Mouse (Mus musculus) stomach, postnatal 0 days (tissue): ENCODE results near the gene Abca17. TPM values are rescaled to one million over a fixed set of nuclear protein-coding genes. Genes with fewer than 3 reads are reported as not detected.

Experiments
- ATAC-seq: fragments of 200-750 bp; cut with Nextera tagmentation; 2 replicates; pipeline ENCODE4 v1.8.0; 2017; ENCODE audit not compliant: low FRiP score, low TSS enrichment
- DNase-seq: peaks from one replicate; pipeline ENCODE4 v3.0.0-alpha.2; 2016; ENCODE audit warnings: low spot score
- H3K27ac ChIP-seq: fragments of 300-500 bp; sonication (generic); replicated peaks from 2 replicates; pipeline ENCODE4 v1.5.1; 2014; ENCODE audit warnings: mild to moderate bottlenecking, control low read depth
- H3K27me3 ChIP-seq: fragments of 300-500 bp; sonication (generic); 2 replicates; pipeline ENCODE4 v1.6.1; 2014; ENCODE audit warnings: low read length; ENCODE audit not compliant: control insufficient read depth, insufficient read depth
- H3K36me3 ChIP-seq: fragments of 300-500 bp; sonication (generic); 2 replicates; pipeline ENCODE4 v1.6.1; 2014; ENCODE audit warnings: low read length, mixed read lengths; ENCODE audit not compliant: control insufficient read depth, insufficient read depth
- H3K4me1 ChIP-seq: fragments of 300-500 bp; sonication (generic); replicated peaks from 2 replicates; pipeline ENCODE4 v1.6.1; 2014; ENCODE audit warnings: antibody characterized with exemption; ENCODE audit not compliant: control insufficient read depth, insufficient read depth
- H3K4me2 ChIP-seq: fragments of 300-500 bp; sonication (generic); replicated peaks from 2 replicates; pipeline ENCODE4 v1.6.1; 2014; ENCODE audit warnings: low read depth, mild to moderate bottlenecking, control low read depth, moderate library complexity
- H3K4me3 ChIP-seq: fragments of 300-500 bp; sonication (generic); 2 replicates; pipeline ENCODE4 v1.5.1; 2014; ENCODE audit warnings: low read depth, low read length, control low read depth
- H3K9ac ChIP-seq: fragments of 300-500 bp; sonication (generic); 2 replicates; pipeline ENCODE4 v1.6.1; 2014; ENCODE audit warnings: mild to moderate bottlenecking, low read length, control low read depth, mixed read lengths
- H3K9me3 ChIP-seq: fragments of 300-500 bp; sonication (generic); 2 replicates; pipeline ENCODE4 v1.6.1; 2016; ENCODE audit warnings: low read length; ENCODE audit not compliant: control insufficient read depth
- CTCF ChIP-seq: IDR thresholded peaks from 2 replicates; pipeline ENCODE4 v1.5.1; 2016; ENCODE audit warnings: antibody characterized with exemption, low read depth, mild to moderate bottlenecking, moderate library complexity
- EP300 ChIP-seq: optimal IDR thresholded peaks from 2 replicates; pipeline ENCODE3; 2016; ENCODE audit warnings: antibody characterized with exemption
- WGBS: fragments of 180-500 bp; shearing (Covaris S2); extraction: QIAGEN DNeasy Blood & Tissue Kit; methylation state at CpG from one replicate; pipeline ENCODE4 v1.1.7; 2014; 5-methylcytosine and 5-hydroxymethylcytosine counted together
- polyA plus RNA-seq: library from polyadenylated mRNA; unstranded; fragments of >200 nt; fragmentation: Nextera tagmentation; extraction: Ambion mirVana; gene quantifications from 2 replicates; pipeline ENCODE4 v1.2.1, GENCODE M21; 2015

Gene Abca17
- 0.15 TPM in 1 of 2 replicates, not detected in the other for polyA plus RNA-seq

GRCm38 (mm10) chr17:24350926-24351759 is at the start of gene Abca17:
TSS of gene Abca17 (minus strand) at chr17:24351068.
- Histone ChIP-seq H3K4me2 (peak within 1 kb of the TSS; percentile 99), H3K27ac (peak within 1 kb of the TSS; percentile 78), H3K9me3 (no peaks in the 10 kb centered on the region), H3K36me3 (no peaks in the 10 kb centered on the region), H3K27me3 (no peaks in the 10 kb centered on the region), H3K4me3 (peak within 1 kb of the TSS; percentile 75), H3K4me1 (no peaks in the 10 kb centered on the region), H3K9ac (peak within 1 kb of the TSS; percentile 94)
- WGBS: 4% methylated on average over 42 of the region's 42 CpGs
- ATAC-seq (no peak), DNase-seq (peak; percentile 49)
- no peak for TF ChIP-seq EP300
- TF ChIP-seq CTCF: no peak

- no peak for DNase-seq
- H3K4me2 ChIP-seq: no peak overlapping the region
- no peak overlapping the region for H3K9ac ChIP-seq
- no peaks in the 10 kb centered on the region; the same call in 1 of the 2 replicates for H3K36me3 ChIP-seq
- no peaks in the 10 kb centered on the region for H3K27me3 ChIP-seq
- 83% methylated on average over 7 of the region's 7 CpGs for WGBS
- H3K9me3 ChIP-seq: no peaks in the 10 kb centered on the region
- H3K4me1 ChIP-seq: no peaks in the 10 kb centered on the region
- no peak overlapping the region for H3K27ac ChIP-seq
- no peak for ATAC-seq
- no peak for TF ChIP-seq EP300
- no peak overlapping the region for H3K4me3 ChIP-seq
These were observed 43.6 kb upstream of the Abca17 start for GRCm38 (mm10) chr17:24394456-24394855.

- no peak overlapping the region for H3K27ac ChIP-seq
- peak; percentile 81 for ATAC-seq
- no peaks in the 10 kb centered on the region for H3K4me1 ChIP-seq
- H3K9ac ChIP-seq: no peak overlapping the region
- no peaks in the 10 kb centered on the region for H3K9me3 ChIP-seq
- 23% methylated on average over 4 of the region's 4 CpGs for WGBS
- peak; percentile 71 for DNase-seq
- no peak for TF ChIP-seq CTCF
- no peak for TF ChIP-seq EP300
- H3K36me3 ChIP-seq: no peaks in the 10 kb centered on the region; the same call in 1 of the 2 replicates
- H3K4me2 ChIP-seq: no peak overlapping the region
- H3K27me3 ChIP-seq: no peaks in the 10 kb centered on the region
- no peak overlapping the region for H3K4me3 ChIP-seq
These were observed 42.7 kb upstream of the Abca17 start for GRCm38 (mm10) chr17:24393527-24393926.

- DNase-seq: no peak
- 71% methylated on average over 8 of the region's 8 CpGs for WGBS
- Histone ChIP-seq H3K27me3 (no peaks in the 10 kb centered on the region), H3K36me3 (peaks cover 4% of the 10 kb centered on the region; the same call in 1 of the 2 replicates), H3K4me1 (no peaks in the 10 kb centered on the region), H3K4me2 (no peak overlapping the region), H3K27ac (no peak overlapping the region), H3K9me3 (no peaks in the 10 kb centered on the region), H3K9ac (no peak overlapping the region), H3K4me3 (no peak overlapping the region)
- no peak for ATAC-seq
- TF ChIP-seq EP300 (no peak), CTCF (peak; percentile 62)
These were observed 40.3 kb upstream of the Abca17 start for GRCm38 (mm10) chr17:24391149-24391548.

GRCm38 (mm10) chr17:24389865-24390264 is 39.0 kb upstream of the Abca17 start:
- Histone ChIP-seq H3K9me3 (no peaks in the 10 kb centered on the region), H3K27me3 (no peaks in the 10 kb centered on the region), H3K4me3 (no peak overlapping the region), H3K36me3 (peaks cover 4% of the 10 kb centered on the region; the same call in 1 of the 2 replicates), H3K9ac (no peak overlapping the region), H3K4me2 (no peak overlapping the region), H3K4me1 (no peaks in the 10 kb centered on the region), H3K27ac (no peak overlapping the region)
- TF ChIP-seq EP300 (no peak), CTCF (peak; percentile 84)
- peak; percentile 50 for DNase-seq
- 11% methylated on average over 2 of the region's 2 CpGs for WGBS
- no peak for ATAC-seq

- 86% methylated on average over 5 of the region's 5 CpGs for WGBS
- Histone ChIP-seq H3K4me1 (no peaks in the 10 kb centered on the region), H3K9me3 (no peaks in the 10 kb centered on the region), H3K9ac (no peak overlapping the region), H3K36me3 (peaks cover 7% of the 10 kb centered on the region; the same call in 1 of the 2 replicates), H3K4me2 (no peak overlapping the region), H3K27ac (no peak overlapping the region), H3K4me3 (no peak overlapping the region), H3K27me3 (no peaks in the 10 kb centered on the region)
- TF ChIP-seq CTCF (no peak), EP300 (no peak)
- DNase-seq: no peak
- ATAC-seq: no peak
These were observed 37.8 kb upstream of the Abca17 start for GRCm38 (mm10) chr17:24388711-24389110.
